Comparison of ENCODE assay signal across 16 mouse cellular contexts in the genomic region with DNA sequence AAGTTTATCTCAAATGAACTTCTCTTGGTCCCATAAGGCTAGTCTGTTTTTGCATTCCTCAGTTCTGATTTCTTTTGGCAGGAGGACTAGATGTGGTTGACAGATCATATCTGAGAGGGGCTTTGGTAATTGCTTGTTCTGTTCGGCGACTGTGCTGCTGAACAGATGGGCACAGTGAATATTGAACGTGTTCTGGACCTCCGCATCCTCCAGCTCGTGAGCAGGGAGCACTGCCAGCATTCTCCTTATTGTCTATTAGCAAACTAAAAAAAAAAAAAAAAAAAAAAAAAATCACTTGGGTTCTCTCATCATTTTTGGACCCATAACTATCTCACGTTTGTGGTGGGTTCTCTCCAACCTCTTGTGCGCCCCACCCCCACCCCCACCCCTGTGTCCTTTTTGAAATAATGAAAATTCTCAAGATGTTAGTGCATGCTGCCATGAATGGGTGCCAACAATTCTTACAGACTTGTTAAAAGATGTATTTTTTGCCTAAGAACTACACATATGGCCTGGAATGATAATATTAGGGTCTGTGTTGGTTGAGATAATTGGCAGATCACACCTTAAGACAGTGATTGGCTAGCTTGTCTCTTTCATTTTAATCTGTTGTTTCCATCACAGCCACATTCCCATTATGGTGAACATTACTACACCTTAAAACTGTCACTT.
DNase-seq lines count a peak whose midpoint lies in the region; ATAC-seq and TF ChIP-seq lines count a peak whose summit lies in the region.
"Had no signal": no experiment of that assay in that cellular context is flagged by ENCODE, and none has a peak within 500 bp of the region (broad histone marks: within the 10 kb centered on the region; RNA-seq: fewer than 3 reads in every experiment).

No protein-coding gene starts in this region.

- no peak for DNase-seq in hindbrain, embryonic 11.5 days (ENCODE audit: low spot score)
- DNase-seq in brain, embryonic 14.5 days (ENCODE audit: low read depth), result peak; percentile 94
- peak; percentile 41 to 61 for DNase-seq in cerebellum, postnatal 25 days
- DNase-seq in layer of hippocampus, postnatal 14 days (ENCODE audit: low spot score in 2 of 2), result peak; percentile 61 to 90
- no peak for DNase-seq in neural tube, embryonic 10.5 days (ENCODE audit: extremely low spot score, low spot score)
- DNase-seq in gastrocnemius, postnatal 14 days, result no peak
- DNase-seq in frontal cortex, postnatal 14 days (ENCODE audit: low spot score in 2 of 2), result no peak
- DNase-seq: kidney, adult 18-20 months; lung, postnatal 14 days had no signal

- H3K4me2 ChIP-seq in hindbrain, embryonic 16.5 days (ENCODE audit: low read length), result no peak overlapping the region
- no peak overlapping the region for H3K4me2 ChIP-seq in hindbrain, embryonic 11.5 days (replicated peaks; ENCODE audit: low read depth, low read length)
- H3K4me2 ChIP-seq: heart, embryonic 13.5 days; hindbrain, embryonic 12.5 days; midbrain, embryonic 12.5 days; neural tube, embryonic 12.5 days had no signal

- no peaks in the 10 kb centered on the region for H3K9me3 ChIP-seq in hindbrain, embryonic 16.5 days (ENCODE audit: control insufficient read depth, low read length)
- no peaks in the 10 kb centered on the region for H3K9me3 ChIP-seq in hindbrain, embryonic 11.5 days (ENCODE audit: control insufficient read depth, low read length)
- H3K9me3 ChIP-seq: G1E; heart, embryonic 13.5 days; hindbrain, embryonic 12.5 days; midbrain, embryonic 12.5 days; neural tube, embryonic 12.5 days had no signal

- intact Hi-C loops in gastrocnemius, postnatal 14 days (cut with DNase I; ENCODE audit: low total_unique reads), result no loop called here

- no peaks in the 10 kb centered on the region for H3K4me1 ChIP-seq in hindbrain, embryonic 16.5 days (ENCODE audit: control insufficient read depth, insufficient read depth, low read depth, low read length)
- H3K4me1 ChIP-seq in hindbrain, embryonic 11.5 days (replicated peaks; ENCODE audit: control insufficient read depth, insufficient read depth, low read length), result no peaks in the 10 kb centered on the region
- H3K4me1 ChIP-seq: heart, embryonic 13.5 days; hindbrain, embryonic 12.5 days; midbrain, embryonic 12.5 days; neural tube, embryonic 12.5 days had no signal

- H3K4me3 ChIP-seq in hindbrain, embryonic 16.5 days (ENCODE audit: low read length), result no peak overlapping the region
- no peak overlapping the region for H3K4me3 ChIP-seq in hindbrain, embryonic 11.5 days (ENCODE audit: low read depth, low read length)
- H3K4me3 ChIP-seq: heart, embryonic 13.5 days; hindbrain, embryonic 12.5 days; midbrain, embryonic 12.5 days; neural tube, embryonic 12.5 days had no signal

- TF ChIP-seq POLR2A in brain, embryonic 14.5 days (IDR thresholded peaks at IDR 0.05; ENCODE audit: borderline replicate concordance, extremely low read depth, insufficient read depth, insufficient read length, poor library complexity, severe bottlenecking), result no peak

- no peaks in the 10 kb centered on the region for H3K27me3 ChIP-seq in hindbrain, embryonic 16.5 days (replicated peaks; ENCODE audit: control insufficient read depth, insufficient read depth, low read length)
- H3K27me3 ChIP-seq in hindbrain, embryonic 11.5 days (ENCODE audit: control insufficient read depth, insufficient read depth, low read length), result no peaks in the 10 kb centered on the region
- H3K27me3 ChIP-seq: heart, embryonic 13.5 days; hindbrain, embryonic 12.5 days; midbrain, embryonic 12.5 days; neural tube, embryonic 12.5 days had no signal

- ATAC-seq in hindbrain, embryonic 16.5 days, result peak; percentile 37; the same call in 1 of the 2 replicates
- ATAC-seq in hindbrain, embryonic 11.5 days (ENCODE audit: low FRiP score), result no peak

- H3K27ac ChIP-seq in hindbrain, embryonic 16.5 days (ENCODE audit: low read depth, low read length), result no peak overlapping the region
- no peak overlapping the region for H3K27ac ChIP-seq in hindbrain, embryonic 11.5 days (ENCODE audit: low read depth, low read length)
- H3K27ac ChIP-seq: heart, embryonic 13.5 days; hindbrain, embryonic 12.5 days; liver, embryonic 14.5 days; midbrain, embryonic 12.5 days; neural tube, embryonic 12.5 days had no signal

- TF ChIP-seq CTCF in brain, embryonic 14.5 days (IDR thresholded peaks at IDR 0.05; ENCODE audit: borderline replicate concordance, extremely low read depth, insufficient read depth, insufficient read length), result no peak

- WGBS in hindbrain, embryonic 16.5 days, result 64% methylated on average over 7 of the region's 7 CpGs
- 90% methylated on average over 7 of the region's 7 CpGs for WGBS in hindbrain, embryonic 11.5 days

- no peaks in the 10 kb centered on the region for H3K36me3 ChIP-seq in hindbrain, embryonic 16.5 days (ENCODE audit: control insufficient read depth, insufficient read depth, low read length)
- H3K36me3 ChIP-seq in hindbrain, embryonic 11.5 days (ENCODE audit: control insufficient read depth, insufficient read depth, low read length), result no peaks in the 10 kb centered on the region
- H3K36me3 ChIP-seq: heart, embryonic 13.5 days; hindbrain, embryonic 12.5 days; midbrain, embryonic 12.5 days; neural tube, embryonic 12.5 days had no signal

- no peak overlapping the region for H3K9ac ChIP-seq in hindbrain, embryonic 16.5 days (ENCODE audit: low read depth, low read length)
- H3K9ac ChIP-seq in hindbrain, embryonic 11.5 days (ENCODE audit: low read depth, low read length), result no peak overlapping the region
- H3K9ac ChIP-seq: heart, embryonic 13.5 days; hindbrain, embryonic 12.5 days; liver, embryonic 14.5 days; midbrain, embryonic 12.5 days; neural tube, embryonic 12.5 days had no signal

Comparison
In these comparisons a context has a peak if more than half of its experiments do, and no peak if none do; other contexts are left out.
1. DNase-seq: peak in brain, embryonic 14.5 days (single experiment), cerebellum, postnatal 25 days (2 of 2) and layer of hippocampus, postnatal 14 days (2 of 2); none in hindbrain, embryonic 11.5 days (single experiment), neural tube, embryonic 10.5 days (single experiment), gastrocnemius, postnatal 14 days (single experiment) and frontal cortex, postnatal 14 days (0 of 2).